Mouse (Mus musculus) embryonic fibroblast, embryonic 13.5 days (primary cell): ENCODE data around the gene Rnf115.

Experiments used
- CTCF ChIP-seq: IDR thresholded peaks from 2 replicates; pipeline ENCODE4 v1.5.1; 2011; ENCODE audit warnings: mild to moderate bottlenecking, control low read depth, low read length, moderate library complexity, borderline replicate concordance; ENCODE audit not compliant: insufficient read depth
- POLR2A ChIP-seq: IDR thresholded peaks from 2 replicates; pipeline ENCODE4 v1.6.1; 2011; ENCODE audit warnings: low read depth, mild to moderate bottlenecking, control low read depth, low read length, moderate library complexity

DNA sequence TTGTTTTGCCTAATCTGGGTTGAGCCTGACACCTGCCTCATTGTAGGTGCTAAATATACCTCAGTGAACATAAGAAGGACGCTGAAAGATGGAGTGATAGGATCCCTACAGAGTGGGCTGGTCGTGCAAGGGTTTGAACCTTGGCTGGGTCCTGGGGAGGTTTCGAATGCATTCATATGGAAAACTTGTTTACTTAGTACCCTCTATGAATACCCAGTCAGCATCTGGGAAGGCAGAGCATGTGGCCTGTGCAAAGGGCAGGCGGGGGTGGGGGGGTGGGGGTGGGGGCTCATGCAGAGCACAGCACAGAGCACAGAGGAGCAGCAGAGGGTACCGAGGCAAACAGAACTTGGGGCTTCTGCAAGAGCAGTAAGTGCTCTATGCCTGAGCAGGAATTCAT is 105.5 kb downstream of the Rnf115 start:
- TF ChIP-seq POLR2A (no peak), CTCF (no peak)
